Mouse (Mus musculus): ENCODE results near the gene Plac1. TPM values are rescaled to one million over a fixed set of nuclear protein-coding genes. Genes with fewer than 3 reads are reported as not detected.
A peak's percentile ranks its signal among the peaks of the same experiment; 100 is the strongest.

Plac1 gene
- polyA plus RNA-seq, 1 experiment: not detected

DNA sequence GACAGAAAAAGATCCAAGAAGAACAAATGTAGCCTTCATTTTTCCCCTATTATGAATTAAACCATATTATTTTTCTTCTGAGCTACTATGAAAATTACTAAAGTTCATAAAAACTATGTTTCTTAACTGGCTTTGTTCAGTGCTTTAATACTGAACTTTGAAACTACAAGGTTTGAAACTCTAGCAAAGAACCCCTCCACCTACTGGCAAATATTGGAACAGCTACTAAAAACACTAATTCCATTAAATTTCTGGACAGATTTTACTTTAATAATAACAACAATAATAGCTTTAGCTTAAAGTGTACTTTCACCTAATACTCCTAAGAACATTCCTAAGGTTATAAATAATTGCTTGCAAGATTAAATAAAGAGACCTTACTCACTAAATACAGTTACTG is 15.3 kb upstream of the Plac1 start:
- TF ChIP-seq POLR2A (IDR thresholded peaks at IDR 0.05; ENCODE audit: borderline replicate concordance, control insufficient read depth, low read depth, low read length) (no peak), CTCF (IDR thresholded peaks at IDR 0.05; ENCODE audit: control insufficient read depth, insufficient read depth, low read length) (no peak)
- Histone ChIP-seq H3K4me1 (ENCODE audit: control insufficient read depth, insufficient read depth, low read length) (no peaks in the 10 kb centered on the region), H3K4me3 (replicated peaks; ENCODE audit: control insufficient read depth, low read depth, low read length) (no peak overlapping the region), H3K27ac (ENCODE audit: control insufficient read depth, insufficient read depth, low read depth, low read length, poor library complexity) (no peak overlapping the region)

DNA sequence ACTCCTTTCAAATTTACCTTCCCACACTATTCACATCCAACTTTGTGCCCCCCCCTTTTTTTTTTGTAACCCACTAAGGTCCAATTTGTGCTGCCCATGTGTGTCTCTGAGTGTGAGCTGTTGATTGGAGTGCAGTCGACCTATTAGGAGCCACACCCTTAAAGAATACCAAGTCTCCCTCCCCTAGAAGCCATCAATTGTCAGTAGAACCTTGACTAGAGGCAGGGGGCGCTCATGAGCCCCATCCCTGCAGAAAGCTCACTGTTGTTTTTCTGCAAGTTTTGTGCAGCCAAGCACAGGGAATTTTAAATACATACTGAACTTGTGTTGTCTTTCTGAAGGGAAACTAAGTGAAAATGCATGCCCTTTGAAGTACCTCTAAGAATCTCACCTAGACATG is 1.9 kb downstream of the Plac1 start:
- WGBS: 2% methylated on average over 2 of the region's 2 CpGs
- TF ChIP-seq POLR2A (IDR thresholded peaks at IDR 0.05; ENCODE audit: borderline replicate concordance, control insufficient read depth, low read depth, low read length) (no peak), CTCF (IDR thresholded peaks at IDR 0.05; ENCODE audit: control insufficient read depth, insufficient read depth, low read length) (peak; percentile 26; the same call in 1 of the 2 replicates)
- Histone ChIP-seq H3K27ac (ENCODE audit: control insufficient read depth, insufficient read depth, low read depth, low read length, poor library complexity) (no peak overlapping the region), H3K4me3 (replicated peaks; ENCODE audit: control insufficient read depth, low read depth, low read length) (no peak overlapping the region), H3K4me1 (ENCODE audit: control insufficient read depth, insufficient read depth, low read length) (no peaks in the 10 kb centered on the region)

DNA sequence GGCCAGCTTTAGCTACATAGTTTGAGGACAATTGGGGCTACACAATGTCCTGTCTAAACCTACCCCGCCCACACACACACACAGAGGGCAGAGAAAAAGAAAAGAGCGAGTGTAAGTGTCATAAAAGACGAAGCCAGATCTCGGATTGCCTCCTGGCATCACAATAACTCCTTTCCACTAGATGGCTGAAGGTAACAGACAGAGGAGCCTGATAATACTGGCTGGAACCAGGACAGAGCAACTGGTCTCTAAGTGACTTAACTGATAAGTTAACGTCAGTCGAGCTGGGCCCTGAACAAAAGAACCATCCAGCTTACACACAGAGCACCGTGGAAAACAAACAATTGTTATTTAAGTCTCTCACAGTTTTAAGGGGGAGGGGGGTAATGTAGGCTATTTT is 3.5 kb downstream of the Plac1 start:
- TF ChIP-seq POLR2A (IDR thresholded peaks at IDR 0.05; ENCODE audit: borderline replicate concordance, control insufficient read depth, low read depth, low read length) (no peak), CTCF (IDR thresholded peaks at IDR 0.05; ENCODE audit: control insufficient read depth, insufficient read depth, low read length) (no peak)
- Histone ChIP-seq H3K4me1 (ENCODE audit: control insufficient read depth, insufficient read depth, low read length) (no peaks in the 10 kb centered on the region), H3K27ac (ENCODE audit: control insufficient read depth, insufficient read depth, low read depth, low read length, poor library complexity) (no peak overlapping the region), H3K4me3 (replicated peaks; ENCODE audit: control insufficient read depth, low read depth, low read length) (no peak overlapping the region)
- WGBS: 66% methylated on average over 7 of the region's 7 CpGs

DNA sequence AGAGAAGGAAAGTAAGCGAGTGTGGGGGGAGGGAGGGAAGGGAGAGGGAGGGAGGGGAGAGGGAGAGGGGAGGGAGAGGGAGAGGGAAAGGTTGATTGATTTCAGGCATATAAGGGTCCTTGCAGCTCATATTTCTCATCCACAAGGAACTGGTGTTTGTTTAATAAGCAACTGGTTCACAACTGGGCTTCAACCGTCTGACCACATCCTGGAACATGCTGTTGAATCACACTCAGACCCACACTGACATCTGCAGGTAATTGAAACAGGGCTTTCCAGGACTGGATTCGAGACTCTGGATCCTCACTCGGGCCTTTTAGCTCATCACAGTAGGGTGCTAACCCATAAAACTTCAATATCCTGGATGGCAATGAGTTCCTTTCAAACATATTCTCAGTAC is 6.2 kb downstream of the Plac1 start:
- WGBS: 32% methylated on average over 4 of the region's 4 CpGs
- Histone ChIP-seq H3K4me3 (replicated peaks; ENCODE audit: control insufficient read depth, low read depth, low read length) (no peak overlapping the region), H3K4me1 (ENCODE audit: control insufficient read depth, insufficient read depth, low read length) (no peaks in the 10 kb centered on the region), H3K27ac (ENCODE audit: control insufficient read depth, insufficient read depth, low read depth, low read length, poor library complexity) (no peak overlapping the region)
- TF ChIP-seq CTCF (IDR thresholded peaks at IDR 0.05; ENCODE audit: control insufficient read depth, insufficient read depth, low read length): no peak
- no peak for TF ChIP-seq POLR2A (IDR thresholded peaks at IDR 0.05; ENCODE audit: borderline replicate concordance, control insufficient read depth, low read depth, low read length)

DNA sequence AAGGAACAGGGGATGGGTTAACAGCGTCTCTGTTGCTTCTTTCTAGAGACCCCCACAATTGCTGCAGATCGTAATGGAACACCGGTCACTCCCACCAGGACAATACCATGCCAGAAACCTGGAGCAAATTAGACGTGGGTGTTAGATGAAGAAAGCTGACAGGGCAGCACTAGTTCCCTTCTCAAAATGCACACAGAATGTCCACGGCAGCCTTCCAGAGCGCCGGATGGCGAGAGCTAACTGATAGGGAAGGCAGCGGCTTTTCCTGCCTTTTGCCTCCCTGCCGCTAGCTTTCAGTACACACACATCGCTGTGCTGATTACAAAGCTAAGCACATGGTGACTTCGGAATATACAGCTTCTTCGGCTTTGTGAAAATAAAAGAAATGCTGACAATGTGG is 7.9 kb downstream of the Plac1 start:
- no peak for TF ChIP-seq CTCF (IDR thresholded peaks at IDR 0.05; ENCODE audit: control insufficient read depth, insufficient read depth, low read length)
- no peak for TF ChIP-seq POLR2A (IDR thresholded peaks at IDR 0.05; ENCODE audit: borderline replicate concordance, control insufficient read depth, low read depth, low read length)
- H3K27ac ChIP-seq (ENCODE audit: control insufficient read depth, insufficient read depth, low read depth, low read length, poor library complexity): no peak overlapping the region
- no peak overlapping the region for H3K4me3 ChIP-seq (replicated peaks; ENCODE audit: control insufficient read depth, low read depth, low read length)
- 20% methylated on average over 13 of the region's 13 CpGs for WGBS
- no peaks in the 10 kb centered on the region for H3K4me1 ChIP-seq (ENCODE audit: control insufficient read depth, insufficient read depth, low read length)

DNA sequence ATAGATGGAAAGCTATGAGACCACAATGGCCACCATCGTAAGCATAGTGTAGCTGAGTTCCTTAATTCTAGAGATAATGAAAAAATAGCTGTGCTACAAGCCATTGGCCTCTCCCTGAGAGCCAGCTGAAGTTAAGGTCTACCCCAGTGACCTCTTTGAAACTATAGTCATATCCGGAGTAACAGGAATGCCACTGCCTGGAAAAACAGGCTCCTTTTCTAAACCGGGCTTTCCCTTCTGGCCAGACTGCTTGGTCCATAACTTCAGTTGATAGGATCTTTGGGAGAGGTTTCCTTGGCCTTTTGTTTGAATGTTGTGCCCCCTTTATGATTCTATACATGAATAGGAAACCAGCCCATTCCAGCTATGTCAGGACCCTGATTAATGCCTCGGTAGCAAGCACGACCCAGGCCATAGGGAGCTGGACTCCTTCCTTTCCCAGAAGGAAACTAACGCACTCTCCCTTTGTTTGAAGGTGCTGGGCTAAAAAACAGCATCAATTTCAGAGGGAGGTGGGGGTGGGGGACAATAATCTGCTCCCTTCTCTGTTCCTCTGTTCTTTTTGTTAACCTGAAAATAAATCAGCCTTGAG is 15.5 kb downstream of the Plac1 start:
- no peaks in the 10 kb centered on the region for H3K4me1 ChIP-seq (ENCODE audit: control insufficient read depth, insufficient read depth, low read length)
- no peak for TF ChIP-seq CTCF (IDR thresholded peaks at IDR 0.05; ENCODE audit: control insufficient read depth, insufficient read depth, low read length)
- no peak for TF ChIP-seq POLR2A (IDR thresholded peaks at IDR 0.05; ENCODE audit: borderline replicate concordance, control insufficient read depth, low read depth, low read length)
- no peak overlapping the region for H3K27ac ChIP-seq (ENCODE audit: control insufficient read depth, insufficient read depth, low read depth, low read length, poor library complexity)
- WGBS: 76% methylated on average over 6 of the region's 6 CpGs
- no peak overlapping the region for H3K4me3 ChIP-seq (replicated peaks; ENCODE audit: control insufficient read depth, low read depth, low read length)

DNA sequence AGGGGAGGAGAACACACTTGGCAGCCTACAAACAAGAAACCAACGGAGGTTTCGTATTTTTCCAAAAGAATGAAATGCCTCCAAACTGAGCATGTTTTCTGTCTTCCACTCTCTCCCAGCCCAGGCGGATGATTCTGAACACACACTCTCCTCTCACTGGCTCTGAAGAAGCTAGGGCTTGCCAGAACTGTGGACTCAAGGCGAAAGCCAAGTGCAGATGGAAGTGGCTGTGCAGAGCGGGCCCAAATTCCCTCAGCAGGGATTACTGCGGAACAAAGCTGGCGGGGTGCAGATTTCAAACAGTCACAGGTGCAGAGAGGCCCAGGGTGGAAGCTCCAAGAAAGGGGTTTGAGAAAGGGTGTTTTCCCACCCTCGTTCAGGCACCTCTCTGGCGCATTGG is 19.1 kb downstream of the Plac1 start:
- Histone ChIP-seq H3K4me3 (replicated peaks; ENCODE audit: control insufficient read depth, low read depth, low read length) (no peak overlapping the region), H3K4me1 (ENCODE audit: control insufficient read depth, insufficient read depth, low read length) (no peaks in the 10 kb centered on the region), H3K27ac (ENCODE audit: control insufficient read depth, insufficient read depth, low read depth, low read length, poor library complexity) (no peak overlapping the region)
- WGBS: 89% methylated on average over 9 of the region's 9 CpGs
- TF ChIP-seq POLR2A (IDR thresholded peaks at IDR 0.05; ENCODE audit: borderline replicate concordance, control insufficient read depth, low read depth, low read length): no peak
- TF ChIP-seq CTCF (IDR thresholded peaks at IDR 0.05; ENCODE audit: control insufficient read depth, insufficient read depth, low read length): no peak

DNA sequence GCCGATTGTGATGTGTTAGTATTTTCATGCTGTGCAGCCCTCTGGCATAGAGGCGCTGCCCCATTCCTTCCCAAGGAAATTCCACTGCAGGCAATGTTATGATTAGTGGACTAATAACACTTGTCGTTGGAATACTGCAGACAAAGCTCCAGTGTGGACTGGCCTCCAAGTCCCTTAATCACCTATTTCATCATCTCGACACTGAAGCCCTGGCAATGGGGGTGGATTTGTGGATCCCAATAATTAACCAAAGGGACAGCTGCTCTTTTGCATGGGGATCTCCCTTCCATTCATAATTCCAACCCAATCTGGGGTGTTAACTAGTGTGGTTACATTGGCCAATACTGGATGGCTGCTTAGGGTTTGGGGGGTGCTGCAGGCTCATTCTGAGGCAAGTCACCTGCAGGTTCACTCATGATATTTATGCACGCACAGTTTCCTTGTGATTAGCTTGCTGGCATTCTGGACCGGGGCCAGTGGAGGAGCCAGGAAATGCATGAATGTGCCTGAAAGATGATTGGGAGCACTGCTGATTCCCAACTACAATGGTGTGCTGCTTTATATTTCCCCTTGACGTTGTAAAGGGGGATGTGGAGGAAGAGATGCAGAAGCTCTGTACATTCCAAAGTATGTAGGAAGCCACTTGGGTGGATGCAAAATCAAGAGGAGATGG is 25.2 kb downstream of the Plac1 start:
- Histone ChIP-seq H3K4me3 (replicated peaks; ENCODE audit: control insufficient read depth, low read depth, low read length) (no peak overlapping the region), H3K27ac (ENCODE audit: control insufficient read depth, insufficient read depth, low read depth, low read length, poor library complexity) (no peak overlapping the region), H3K4me1 (ENCODE audit: control insufficient read depth, insufficient read depth, low read length) (no peaks in the 10 kb centered on the region)
- TF ChIP-seq CTCF (IDR thresholded peaks at IDR 0.05; ENCODE audit: control insufficient read depth, insufficient read depth, low read length) (no peak), POLR2A (IDR thresholded peaks at IDR 0.05; ENCODE audit: borderline replicate concordance, control insufficient read depth, low read depth, low read length) (no peak)
- WGBS: 80% methylated on average over 7 of the region's 7 CpGs
